Mouse (Mus musculus): ENCODE measurements around the gene Tdp2. TPM values are rescaled to one million over a fixed set of nuclear protein-coding genes. Genes with fewer than 3 reads are reported as not detected.

The Tdp2 gene
- polyA plus RNA-seq, 1 experiment from 2014 or later = 79.6 TPM

DNA sequence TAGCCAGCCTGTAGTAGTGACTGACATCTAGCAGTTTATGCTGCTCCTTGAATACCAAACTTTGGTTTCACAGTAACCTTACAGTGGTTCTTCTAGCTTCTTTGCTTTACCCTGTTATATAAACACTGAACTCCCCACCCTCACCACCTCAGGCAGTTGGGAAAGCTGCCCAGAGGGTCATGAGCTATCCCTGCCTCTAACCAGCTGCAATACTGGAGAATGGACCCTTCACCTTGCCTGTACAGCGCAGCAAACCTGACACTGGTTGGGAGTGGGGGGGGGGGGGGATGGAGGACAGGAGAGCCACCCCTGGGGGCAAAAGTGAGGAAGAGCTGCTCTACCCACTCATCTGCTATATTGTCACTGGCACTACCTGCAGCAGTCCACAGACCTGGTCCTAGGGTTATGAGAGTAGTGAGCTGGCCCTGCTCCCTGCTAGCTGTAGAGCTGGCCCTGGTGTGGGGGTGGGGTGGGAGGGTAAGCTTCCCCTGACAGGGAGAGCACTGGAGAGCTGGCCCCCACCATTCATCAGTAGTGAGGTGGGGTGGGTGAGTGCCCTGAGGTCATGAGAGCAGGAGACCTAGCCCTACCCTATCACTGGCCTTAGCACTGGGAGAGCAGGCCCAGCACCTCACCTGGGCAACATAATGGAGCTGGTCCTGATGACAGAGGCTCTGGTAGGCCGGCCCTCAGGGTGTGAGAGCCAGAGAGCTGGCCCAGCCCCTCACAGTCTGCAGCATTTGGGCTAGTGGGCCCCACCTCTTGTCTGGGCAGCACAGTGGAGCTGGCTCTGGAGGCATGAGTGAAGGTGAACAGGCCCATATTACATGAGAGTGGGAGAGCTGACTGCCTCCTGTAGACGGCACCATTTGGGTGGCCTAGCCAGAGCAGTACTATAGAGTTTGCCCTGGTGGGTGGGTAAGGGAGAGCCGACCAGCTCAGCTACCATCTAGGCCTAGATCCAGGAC lies 15.1 kb upstream of the Tdp2 start:
- ATAC-seq (ENCODE audit: low FRiP score) (peak; percentile 83), DNase-seq (ENCODE audit: low spot score, missing footprints) (peak; percentile 85)
- Histone ChIP-seq H3K9me3 (ENCODE audit: control insufficient read depth, low read length) (no peaks in the 10 kb centered on the region), H3K27ac (ENCODE audit: low read depth, low read length) (no peak overlapping the region), H3K36me3 (ENCODE audit: control insufficient read depth, insufficient read depth, low read length) (peaks cover 14% of the 10 kb centered on the region; the same call in 1 of the 2 replicates), H3K27me3 (ENCODE audit: control insufficient read depth, insufficient read depth, low read length) (no peaks in the 10 kb centered on the region), H3K4me2 (no peak overlapping the region), H3K9ac (ENCODE audit: low read length) (no peak overlapping the region), H3K4me1 (ENCODE audit: control insufficient read depth, insufficient read depth, low read length) (no peaks in the 10 kb centered on the region), H3K4me3 (ENCODE audit: low read depth, low read length) (no peak overlapping the region)
- 68% methylated on average over 4 of the region's 4 CpGs for WGBS

DNA sequence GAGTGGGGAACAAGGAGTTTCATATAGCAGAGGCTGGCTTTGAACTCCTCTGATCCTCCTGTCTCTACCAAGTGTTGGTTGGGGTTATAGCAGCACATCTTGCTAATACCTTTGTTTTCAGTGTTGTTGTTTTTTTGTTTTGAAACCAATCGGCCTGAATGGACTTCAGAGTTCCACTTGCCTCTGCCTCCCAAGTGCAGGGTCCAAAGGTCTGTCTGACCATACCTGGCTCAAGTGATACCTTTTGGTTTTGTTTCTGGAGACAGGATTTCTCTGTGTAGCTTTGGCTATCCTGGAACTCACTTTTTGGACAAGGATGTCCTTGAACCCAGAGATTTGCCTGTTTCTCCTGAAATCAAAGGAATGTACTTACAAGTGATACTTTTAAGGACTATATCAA lies 11.5 kb upstream of the Tdp2 start:
- H3K4me2 ChIP-seq = no peak overlapping the region
- no peak overlapping the region for H3K4me3 ChIP-seq (ENCODE audit: low read depth, low read length)
- no peaks in the 10 kb centered on the region for H3K27me3 ChIP-seq (ENCODE audit: control insufficient read depth, insufficient read depth, low read length)
- no peak overlapping the region for H3K9ac ChIP-seq (ENCODE audit: low read length)
- H3K27ac ChIP-seq (ENCODE audit: low read depth, low read length) = no peak overlapping the region
- no peaks in the 10 kb centered on the region for H3K36me3 ChIP-seq (ENCODE audit: control insufficient read depth, insufficient read depth, low read length)
- no peak for ATAC-seq (ENCODE audit: low FRiP score)
- H3K4me1 ChIP-seq (ENCODE audit: control insufficient read depth, insufficient read depth, low read length) = no peaks in the 10 kb centered on the region
- WGBS = 82% methylated on average over 1 of the region's 1 CpGs
- no peaks in the 10 kb centered on the region for H3K9me3 ChIP-seq (ENCODE audit: control insufficient read depth, low read length)
- DNase-seq (ENCODE audit: low spot score, missing footprints) = no peak

DNA sequence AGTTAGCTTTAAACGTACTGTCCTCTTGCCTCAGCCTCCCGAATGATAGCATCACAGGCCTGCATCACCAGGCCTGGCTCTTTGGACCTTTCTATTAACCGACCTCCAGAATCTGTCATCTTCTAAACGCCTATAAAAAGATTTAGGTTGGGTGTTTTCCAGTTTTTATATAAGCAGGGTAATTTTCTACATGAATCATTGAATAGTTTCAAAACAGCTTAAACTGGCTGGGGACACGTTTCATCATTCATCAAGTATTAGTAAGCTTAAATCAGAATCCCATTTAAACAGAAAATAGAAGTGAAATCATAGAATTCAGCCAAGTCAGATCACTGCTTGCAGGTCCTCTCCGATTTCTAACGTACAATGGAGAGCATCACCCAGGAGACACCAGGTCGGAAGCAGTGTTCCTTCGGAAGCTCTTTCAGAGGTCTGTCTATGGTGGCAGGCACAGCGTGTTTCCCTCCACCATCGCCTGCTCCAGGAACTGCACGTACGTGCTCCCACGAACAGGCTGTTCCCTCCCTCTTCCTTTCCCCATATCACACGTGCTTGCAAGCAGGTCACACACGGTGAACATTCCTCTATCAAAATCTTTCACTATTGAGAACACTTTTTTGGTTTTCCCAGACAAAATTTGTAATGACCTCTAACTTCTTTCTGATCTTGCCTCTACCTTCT lies 8.7 kb upstream of the Tdp2 start:
- DNase-seq (ENCODE audit: low spot score, missing footprints) = no peak
- Histone ChIP-seq H3K36me3 (ENCODE audit: control insufficient read depth, insufficient read depth, low read length) (no peaks in the 10 kb centered on the region), H3K4me1 (ENCODE audit: control insufficient read depth, insufficient read depth, low read length) (no peaks in the 10 kb centered on the region), H3K4me2 (no peak overlapping the region), H3K4me3 (ENCODE audit: low read depth, low read length) (no peak overlapping the region), H3K27ac (ENCODE audit: low read depth, low read length) (no peak overlapping the region), H3K9ac (ENCODE audit: low read length) (no peak overlapping the region), H3K27me3 (ENCODE audit: control insufficient read depth, insufficient read depth, low read length) (no peaks in the 10 kb centered on the region), H3K9me3 (ENCODE audit: control insufficient read depth, low read length) (no peaks in the 10 kb centered on the region)
- no peak for ATAC-seq (ENCODE audit: low FRiP score)
- WGBS = 91% methylated on average over 16 of the region's 16 CpGs

DNA sequence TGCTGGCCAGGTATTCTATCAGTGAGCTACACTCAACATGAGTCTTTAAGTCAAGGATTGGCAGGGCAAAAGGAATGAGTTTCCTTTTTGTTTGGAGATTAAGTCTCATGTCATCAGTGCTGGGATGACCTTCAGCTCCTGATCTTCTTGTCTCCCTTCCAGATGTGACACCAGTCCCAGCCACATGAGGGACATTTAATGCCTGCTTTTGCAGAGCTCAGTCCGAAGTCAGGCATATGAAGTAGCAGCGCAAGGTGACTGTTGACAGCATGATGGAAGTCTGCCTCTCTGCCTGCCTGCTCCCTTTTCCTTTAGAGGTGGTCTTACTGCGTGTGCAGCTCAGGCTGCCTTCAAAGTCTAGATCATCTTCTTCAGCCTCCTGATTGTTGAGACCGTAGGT lies 6.8 kb upstream of the Tdp2 start:
- no peak for DNase-seq (ENCODE audit: low spot score, missing footprints)
- WGBS = 91% methylated on average over 4 of the region's 4 CpGs
- Histone ChIP-seq H3K27me3 (ENCODE audit: control insufficient read depth, insufficient read depth, low read length) (no peaks in the 10 kb centered on the region), H3K4me1 (ENCODE audit: control insufficient read depth, insufficient read depth, low read length) (no peaks in the 10 kb centered on the region), H3K4me3 (ENCODE audit: low read depth, low read length) (no peak overlapping the region), H3K36me3 (ENCODE audit: control insufficient read depth, insufficient read depth, low read length) (no peaks in the 10 kb centered on the region), H3K27ac (ENCODE audit: low read depth, low read length) (no peak overlapping the region), H3K4me2 (no peak overlapping the region), H3K9me3 (ENCODE audit: control insufficient read depth, low read length) (no peaks in the 10 kb centered on the region), H3K9ac (ENCODE audit: low read length) (no peak overlapping the region)
- ATAC-seq (ENCODE audit: low FRiP score) = no peak

DNA sequence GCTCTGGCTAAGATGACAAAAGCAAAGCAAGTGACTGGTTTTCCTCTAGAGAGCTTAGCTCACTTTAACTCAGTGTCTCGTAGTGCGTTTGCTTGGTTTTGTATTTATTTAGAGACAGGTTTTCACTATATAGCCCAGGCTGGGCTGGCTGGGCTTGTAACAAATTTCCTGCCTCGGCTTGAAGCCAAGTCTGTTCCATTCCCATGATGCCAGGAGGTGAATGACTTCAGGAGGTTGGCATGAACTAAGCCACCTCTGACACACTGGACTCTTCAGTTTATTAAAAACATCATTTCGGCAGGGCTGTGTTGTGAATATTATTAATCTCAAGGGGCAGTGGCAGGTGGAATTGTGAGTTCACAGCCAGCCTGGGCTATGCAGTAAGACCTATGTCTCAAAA lies 5.9 kb upstream of the Tdp2 start:
- WGBS = 89% methylated on average over 4 of the region's 4 CpGs
- H3K27ac ChIP-seq (ENCODE audit: low read depth, low read length) = no peak overlapping the region
- ATAC-seq (ENCODE audit: low FRiP score) (no peak), DNase-seq (ENCODE audit: low spot score, missing footprints) (no peak)
- no peaks in the 10 kb centered on the region for H3K9me3 ChIP-seq (ENCODE audit: control insufficient read depth, low read length)
- H3K4me3 ChIP-seq (ENCODE audit: low read depth, low read length) = no peak overlapping the region
- H3K36me3 ChIP-seq (ENCODE audit: control insufficient read depth, insufficient read depth, low read length) = no peaks in the 10 kb centered on the region
- no peak overlapping the region for H3K4me2 ChIP-seq
- no peak overlapping the region for H3K9ac ChIP-seq (ENCODE audit: low read length)
- H3K4me1 ChIP-seq (ENCODE audit: control insufficient read depth, insufficient read depth, low read length) = peaks cover under 1% of the 10 kb centered on the region
- no peaks in the 10 kb centered on the region for H3K27me3 ChIP-seq (ENCODE audit: control insufficient read depth, insufficient read depth, low read length)

DNA sequence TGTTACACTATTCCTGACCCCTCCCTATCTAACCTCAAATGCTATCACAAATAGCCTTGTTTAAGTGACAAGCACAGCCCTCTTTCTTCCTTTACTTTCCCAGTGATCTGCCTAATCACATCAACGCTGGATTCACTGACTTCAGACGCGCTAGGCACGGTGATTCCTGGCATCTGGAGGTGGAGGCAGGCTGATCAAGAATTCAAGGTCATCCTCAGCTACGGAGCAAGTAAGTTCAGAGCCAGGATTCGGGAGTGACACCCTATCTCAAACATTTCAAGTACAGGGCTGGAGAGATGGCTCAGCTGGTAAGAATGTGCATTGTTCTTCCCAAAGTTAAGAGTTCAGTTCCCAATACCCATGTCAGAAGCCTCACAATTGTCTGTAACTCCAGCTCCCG lies 5.4 kb upstream of the Tdp2 start:
- ATAC-seq (ENCODE audit: low FRiP score) (no peak), DNase-seq (ENCODE audit: low spot score, missing footprints) (no peak)
- no peak overlapping the region for H3K4me2 ChIP-seq
- H3K36me3 ChIP-seq (ENCODE audit: control insufficient read depth, insufficient read depth, low read length) = no peaks in the 10 kb centered on the region
- no peaks in the 10 kb centered on the region for H3K27me3 ChIP-seq (ENCODE audit: control insufficient read depth, insufficient read depth, low read length)
- no peak overlapping the region for H3K27ac ChIP-seq (ENCODE audit: low read depth, low read length)
- H3K9ac ChIP-seq (ENCODE audit: low read length) = no peak overlapping the region
- no peaks in the 10 kb centered on the region for H3K9me3 ChIP-seq (ENCODE audit: control insufficient read depth, low read length)
- H3K4me1 ChIP-seq (ENCODE audit: control insufficient read depth, insufficient read depth, low read length) = peaks cover 4% of the 10 kb centered on the region
- WGBS = 89% methylated on average over 7 of the region's 7 CpGs
- H3K4me3 ChIP-seq (ENCODE audit: low read depth, low read length) = no peak overlapping the region

DNA sequence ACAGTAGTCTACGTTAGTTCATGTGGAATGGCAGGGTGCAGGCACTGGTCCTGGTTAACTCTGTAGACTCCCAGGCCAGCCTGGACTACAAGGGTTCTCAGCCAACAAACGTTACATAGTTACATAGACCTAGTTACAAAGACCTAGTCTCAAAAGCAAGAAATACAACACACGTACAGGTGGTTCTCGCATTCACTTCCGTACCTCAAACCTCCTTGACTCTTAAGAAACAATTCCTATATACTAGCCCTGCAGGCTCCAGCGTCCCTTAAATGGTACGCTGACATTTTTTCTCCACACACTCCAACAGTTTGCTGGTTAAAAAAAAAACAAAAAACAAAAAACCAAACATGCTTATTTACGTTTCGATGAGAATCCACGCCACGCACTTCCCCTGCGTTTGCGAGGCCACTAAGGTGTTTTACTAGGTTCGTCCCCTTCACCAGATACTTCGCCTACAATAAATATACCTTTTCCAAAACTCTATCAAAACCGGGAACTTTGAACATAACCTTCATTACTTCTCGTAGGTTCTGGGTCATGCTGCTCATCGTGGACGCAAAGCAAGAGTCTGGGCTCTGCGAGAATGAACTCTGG lies 625 bp upstream of the Tdp2 start:
- H3K4me3 ChIP-seq (ENCODE audit: low read depth, low read length) = peak overlapping the region; percentile 85
- H3K9ac ChIP-seq (ENCODE audit: low read length) = peak overlapping the region; percentile 56
- DNase-seq (ENCODE audit: low spot score, missing footprints) (peak; percentile 91), ATAC-seq (ENCODE audit: low FRiP score) (no peak)
- peak overlapping the region; percentile 17; the same call in 1 of the 2 replicates for H3K27ac ChIP-seq (ENCODE audit: low read depth, low read length)
- H3K27me3 ChIP-seq (ENCODE audit: control insufficient read depth, insufficient read depth, low read length) = no peaks in the 10 kb centered on the region
- H3K4me1 ChIP-seq (ENCODE audit: control insufficient read depth, insufficient read depth, low read length) = peaks cover 21% of the 10 kb centered on the region
- WGBS = 5% methylated on average over 20 of the region's 20 CpGs
- peak overlapping the region; percentile 61 for H3K4me2 ChIP-seq
- H3K9me3 ChIP-seq (ENCODE audit: control insufficient read depth, low read length) = no peaks in the 10 kb centered on the region
- H3K36me3 ChIP-seq (ENCODE audit: control insufficient read depth, insufficient read depth, low read length) = no peaks in the 10 kb centered on the region

DNA sequence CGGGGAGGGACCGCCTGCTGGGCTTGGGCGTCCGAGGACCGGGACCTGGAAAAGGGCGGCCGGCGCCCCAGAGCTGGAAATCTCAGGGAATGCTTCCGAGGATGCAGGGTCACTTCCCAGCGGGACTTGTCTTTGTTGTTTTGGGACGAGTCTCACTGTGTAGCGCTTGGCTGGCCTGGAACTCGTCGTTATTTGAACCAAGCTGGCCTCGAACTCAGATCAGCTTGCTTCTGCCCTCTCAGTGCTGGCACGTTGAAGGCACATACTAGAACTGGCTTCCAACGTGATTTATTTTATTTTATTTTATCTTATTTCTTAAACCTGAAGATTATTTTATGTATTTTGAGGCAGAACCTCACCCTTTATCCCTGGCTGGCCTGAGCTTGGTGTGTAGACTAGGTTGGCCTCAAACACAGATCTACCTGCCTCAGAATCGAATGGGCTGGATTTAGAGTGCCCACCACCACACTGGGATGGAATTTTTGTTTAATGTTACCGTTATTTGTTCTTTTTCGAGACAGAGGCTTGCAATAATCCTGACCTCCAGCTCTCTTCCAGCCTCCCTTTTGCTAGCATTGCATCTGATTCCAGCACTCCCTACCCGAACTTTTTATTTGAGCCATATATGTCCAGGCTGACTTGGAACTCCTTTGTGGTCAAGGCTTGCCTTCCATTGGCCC lies 792 bp downstream of the Tdp2 start:
- peaks cover 21% of the 10 kb centered on the region for H3K4me1 ChIP-seq (ENCODE audit: control insufficient read depth, insufficient read depth, low read length)
- H3K27ac ChIP-seq (ENCODE audit: low read depth, low read length) = peak overlapping the region; percentile 80
- peak overlapping the region; percentile 90 for H3K9ac ChIP-seq (ENCODE audit: low read length)
- ATAC-seq (ENCODE audit: low FRiP score) (no peak; the same call in 1 of the 2 replicates), DNase-seq (ENCODE audit: low spot score, missing footprints) (peak; percentile 81)
- peak overlapping the region; percentile 61 for H3K4me2 ChIP-seq
- no peaks in the 10 kb centered on the region for H3K9me3 ChIP-seq (ENCODE audit: control insufficient read depth, low read length)
- H3K4me3 ChIP-seq (ENCODE audit: low read depth, low read length) = peak overlapping the region; percentile 85
- H3K36me3 ChIP-seq (ENCODE audit: control insufficient read depth, insufficient read depth, low read length) = no peaks in the 10 kb centered on the region; the same call in 1 of the 2 replicates
- WGBS = 3% methylated on average over 21 of the region's 21 CpGs
- no peaks in the 10 kb centered on the region for H3K27me3 ChIP-seq (ENCODE audit: control insufficient read depth, insufficient read depth, low read length)
